Mouse (Mus musculus) left cerebral cortex, postnatal 10 days (tissue): ENCODE results near the gene Spata45. TPM values are rescaled to one million over a fixed set of nuclear protein-coding genes. Genes with fewer than 3 reads are reported as not detected.
"Not testable (repeated sequence)": the region's sequence is repeated elsewhere in the genome, so short reads cannot be mapped to it uniquely, and the experiment has no call there.

Source experiments
- DNase-seq, 2 experiments: peaks; one replicate each; pipeline ENCODE4 v3.0.0; 2021 to 2022; ENCODE audit warnings: low spot score in 2 of 2, mixed read lengths in 1 of 2; ENCODE audit errors: extremely low spot score in 1 of 2
- intact Hi-C: fragments of 180-260 bp; cut with DNase I; formaldehyde crosslinking; loops from one replicate; pipeline ENCODE4 v1.15.1; 2025
- total RNA-seq, 2 experiments: library from RNA; stranded (reverse); gene quantifications; 2 replicates each; pipeline ENCODE4 v1.2.3; 2021

Spata45 gene
- total RNA-seq, 2 experiments from 2014 or later: not detected

DNA sequence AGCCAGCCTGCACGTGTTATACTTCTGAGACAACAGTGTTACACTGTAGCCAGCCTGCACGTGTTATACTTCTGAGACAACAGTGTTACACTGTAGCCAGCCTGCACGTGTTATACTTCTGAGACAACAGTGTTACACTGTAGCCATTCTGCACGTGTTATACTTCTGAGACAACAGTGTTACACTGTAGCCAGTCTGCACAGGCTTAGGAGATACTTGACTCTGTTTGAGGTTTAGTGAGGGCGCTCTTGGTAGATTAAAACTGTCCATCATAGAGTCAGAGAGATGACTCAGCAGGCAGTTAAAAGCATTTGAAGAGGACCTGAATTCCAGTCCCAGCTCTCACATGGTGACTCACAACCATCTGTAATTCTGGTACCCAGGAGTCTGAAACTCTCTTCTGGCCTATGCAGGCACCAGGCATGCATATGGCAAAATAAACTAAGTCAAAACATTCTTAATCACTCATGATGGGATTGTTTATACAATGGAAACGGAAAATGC, 5.5 kb upstream of the Spata45 start:
- DNase-seq, intact Hi-C loops: not testable (repeated sequence)

DNA sequence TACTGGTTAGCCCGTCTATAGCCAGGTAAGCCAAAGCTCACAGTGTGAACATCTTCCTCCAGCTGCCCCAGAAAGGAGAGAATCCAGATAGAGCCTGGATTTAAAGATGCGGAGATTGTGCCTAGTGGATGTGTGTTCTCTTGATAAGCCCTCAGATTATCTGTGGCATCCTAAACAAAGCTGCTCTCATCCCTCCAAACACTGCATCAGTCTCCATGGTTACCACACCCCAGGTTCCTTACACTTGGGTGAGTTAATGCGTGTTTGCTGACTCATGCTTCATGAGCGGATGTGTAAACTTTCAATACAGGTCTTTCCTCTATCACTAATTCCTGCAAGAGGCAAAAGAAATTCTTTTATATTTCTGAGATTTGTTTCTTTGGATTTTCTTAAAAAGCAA, 790 bp upstream of the Spata45 start:
- DNase-seq: no peak
- intact Hi-C loops: no loop called here

DNA sequence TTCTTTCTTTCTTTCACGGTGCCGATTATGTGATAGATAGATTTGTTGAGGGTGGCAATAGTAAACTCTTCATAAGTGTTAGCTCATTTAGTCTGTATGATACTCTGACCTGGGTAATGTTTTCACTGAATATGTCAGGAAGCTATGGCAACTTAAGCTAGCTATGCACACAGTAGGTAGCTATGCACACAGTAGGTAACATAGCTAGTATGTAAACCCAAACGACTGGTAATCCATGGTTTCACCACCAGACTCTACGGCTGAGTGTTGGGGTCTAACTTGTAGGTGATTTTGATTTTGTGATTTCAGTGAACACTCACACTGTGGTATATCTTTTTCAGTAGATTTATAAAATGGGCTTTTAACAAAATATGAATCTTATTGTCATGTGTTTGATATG, 1.6 kb downstream of the Spata45 start:
- no peak for DNase-seq
- intact Hi-C loops: no loop called here

DNA sequence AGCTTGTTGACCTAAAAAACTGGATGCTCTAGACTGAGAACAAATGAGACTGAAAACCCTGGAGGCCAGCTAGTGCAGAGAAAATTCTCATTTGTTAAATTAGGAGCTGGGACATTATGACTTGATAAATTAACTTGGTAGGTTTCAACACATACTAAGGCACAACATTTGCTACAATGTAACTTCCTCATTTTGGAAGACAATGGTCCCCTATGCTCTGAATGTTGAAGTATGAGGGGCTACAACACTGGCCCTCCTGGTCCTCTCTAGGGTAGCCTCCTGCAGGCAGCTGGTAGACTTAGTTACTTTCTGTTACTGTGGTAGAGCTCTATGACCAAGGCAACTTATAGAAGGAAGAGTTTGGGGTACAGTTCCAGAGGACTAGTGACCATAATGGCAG, 4.9 kb downstream of the Spata45 start:
- no peak for DNase-seq
- intact Hi-C loops: no loop called here

DNA sequence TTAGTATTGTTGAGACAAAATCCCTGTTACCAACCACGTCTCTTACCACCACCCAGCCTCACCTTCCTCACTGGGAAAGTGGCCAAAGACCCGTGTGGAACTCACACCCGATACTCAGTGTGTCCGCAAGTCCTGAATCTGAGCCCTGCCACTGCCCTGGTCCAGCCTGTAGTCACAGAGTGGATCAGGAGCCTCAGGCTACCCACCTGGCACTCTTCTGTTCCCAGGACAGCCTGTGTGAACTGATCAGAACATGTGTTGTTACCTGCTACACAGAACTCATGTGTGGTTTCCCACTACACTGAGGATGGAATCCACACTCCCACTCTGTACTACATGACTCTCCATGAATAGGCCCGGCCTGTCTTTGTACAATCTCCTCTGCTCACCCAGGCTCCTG, 5.7 kb downstream of the Spata45 start:
- intact Hi-C loops: no loop called here
- DNase-seq: no peak

DNA sequence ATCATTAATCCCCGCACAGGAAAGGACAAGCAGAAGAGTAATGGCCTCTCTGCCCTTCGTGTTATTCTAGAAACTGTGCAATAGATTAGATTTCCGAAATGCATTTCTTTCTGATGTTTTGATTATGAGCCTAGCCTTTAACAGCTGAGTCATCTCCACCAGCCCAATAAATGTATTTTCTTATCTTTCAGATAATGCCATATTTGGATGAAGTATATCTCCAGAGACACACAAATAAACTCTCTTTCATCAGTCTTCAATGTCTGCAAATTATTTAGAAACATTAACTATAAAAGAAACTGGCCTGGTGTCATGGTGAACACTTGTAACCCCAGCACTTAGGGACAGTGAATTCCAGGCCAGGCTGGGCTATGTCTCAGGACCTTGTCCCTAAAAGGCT, 6.2 kb downstream of the Spata45 start:
- intact Hi-C loops: no loop called here

DNA sequence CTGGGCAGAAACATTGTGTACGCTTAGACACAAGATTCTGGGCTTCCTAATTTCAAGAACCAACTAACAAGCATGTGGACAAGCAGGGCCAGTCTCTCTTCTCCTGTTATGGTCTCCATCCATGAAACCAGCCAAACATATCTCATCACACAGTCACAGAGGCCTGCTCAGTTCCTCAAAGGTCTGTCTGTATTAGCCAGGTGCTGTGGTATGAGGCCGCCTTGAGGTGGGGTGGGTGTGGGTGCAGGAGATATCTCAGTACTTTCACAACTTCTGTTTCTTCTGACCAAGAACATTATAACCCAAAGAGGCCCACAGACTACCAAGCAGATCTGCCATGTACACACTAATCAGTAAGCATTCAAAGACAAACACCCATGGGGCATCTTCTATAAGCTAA, 8.8 kb downstream of the Spata45 start:
- intact Hi-C loops: no loop called here
- no peak for DNase-seq

More for the DNA sequence above, 6.2 kb downstream of the Spata45 start:
- DNase-seq: no peak

DNA sequence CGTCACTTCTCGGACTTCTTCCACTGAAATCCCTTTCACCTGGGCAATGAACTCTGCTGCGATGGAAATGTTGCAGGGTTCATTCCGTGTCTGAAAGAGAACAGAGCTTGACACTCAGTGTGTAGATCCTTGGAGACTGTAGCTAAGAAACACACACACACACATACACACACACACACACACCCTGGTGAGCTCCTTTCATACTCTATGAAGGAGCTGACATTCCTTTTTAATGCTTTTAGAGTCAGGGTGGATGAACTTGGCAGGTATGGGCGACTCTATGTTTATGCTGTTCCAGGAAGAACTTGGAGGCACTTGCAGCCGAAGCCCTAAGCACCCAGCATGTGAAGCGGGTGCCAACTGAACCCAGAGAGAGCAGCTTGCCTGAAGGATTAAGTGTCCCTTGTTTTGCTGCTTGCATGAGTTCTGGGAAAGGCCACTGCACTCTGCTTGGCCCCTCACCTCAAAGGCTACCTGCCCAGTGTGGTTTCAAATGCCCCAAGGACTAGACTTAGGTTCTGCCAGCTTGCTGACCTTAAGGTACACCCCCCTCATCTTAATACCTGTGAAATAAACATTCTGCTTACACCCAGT, 9.9 kb downstream of the Spata45 start:
- intact Hi-C loops: no loop called here
- no peak for DNase-seq

DNA sequence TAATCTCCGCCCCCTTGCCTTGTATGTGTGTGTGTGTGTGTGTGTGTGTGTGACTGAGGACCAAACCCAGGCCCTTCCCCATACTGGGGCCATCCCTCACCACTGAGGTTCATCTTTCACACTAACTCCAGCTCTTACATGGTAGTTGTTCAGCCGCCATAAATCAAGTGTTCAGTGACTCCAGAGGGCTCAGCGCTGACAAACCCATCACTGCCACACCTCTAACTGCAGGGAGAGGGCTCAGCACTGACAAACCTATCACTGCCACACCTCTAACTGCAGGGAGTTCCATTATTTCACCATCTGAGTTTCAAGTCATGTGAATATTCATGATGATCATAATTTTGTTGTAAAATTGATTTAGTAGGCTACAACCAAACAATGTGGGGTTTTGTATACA, 17.1 kb downstream of the Spata45 start:
- no peak for DNase-seq
- intact Hi-C loops: no loop called here

DNA sequence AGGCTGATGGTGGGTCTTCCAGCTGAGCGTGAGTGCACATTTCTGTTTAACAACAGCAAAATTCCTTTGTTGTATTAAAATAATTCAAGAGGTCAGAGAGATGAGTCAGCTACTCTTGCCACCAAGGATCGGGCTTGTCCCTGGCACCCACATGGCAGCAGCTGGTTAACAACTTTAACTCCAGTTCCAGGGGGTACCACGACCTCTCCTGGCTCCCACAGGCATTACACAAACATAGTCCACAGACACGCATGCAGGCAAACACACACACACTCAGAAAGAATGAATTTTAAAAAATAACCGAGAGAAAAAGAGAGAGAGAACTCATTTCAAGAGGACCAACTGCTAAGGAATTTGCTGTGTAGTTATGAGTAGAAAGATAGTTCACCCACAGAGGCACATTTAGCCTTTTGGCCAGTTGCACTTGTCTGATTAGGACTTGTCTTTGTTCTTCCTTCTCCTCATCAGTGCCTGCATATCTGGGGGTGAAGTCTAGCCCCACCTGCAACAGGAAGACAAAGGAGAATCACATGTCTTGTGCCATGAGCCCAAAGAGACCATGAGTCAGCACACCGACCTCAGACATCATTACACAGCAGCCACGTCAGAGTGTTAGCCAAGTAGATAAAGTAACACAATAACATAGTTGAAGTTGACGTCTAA, 18.6 kb downstream of the Spata45 start:
- intact Hi-C loops: no loop called here
- no peak for DNase-seq

DNA sequence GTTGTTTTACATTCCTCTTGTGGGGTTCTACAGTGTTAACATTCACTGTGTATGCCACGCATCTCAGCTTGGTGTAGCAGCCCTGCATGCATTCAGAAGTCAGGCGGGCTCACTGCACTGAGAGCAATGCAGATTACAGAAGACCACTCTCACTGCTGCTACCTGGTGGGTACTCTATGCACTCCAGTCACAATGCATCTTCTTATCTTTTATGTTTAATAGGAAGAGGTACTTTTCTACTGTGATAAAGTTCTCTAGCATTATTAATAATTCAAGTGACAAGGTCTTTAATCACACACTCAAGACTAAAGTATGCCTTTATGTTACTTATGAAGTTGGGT, 19.1 kb downstream of the Spata45 start:
- intact Hi-C loops: no loop called here

DNA sequence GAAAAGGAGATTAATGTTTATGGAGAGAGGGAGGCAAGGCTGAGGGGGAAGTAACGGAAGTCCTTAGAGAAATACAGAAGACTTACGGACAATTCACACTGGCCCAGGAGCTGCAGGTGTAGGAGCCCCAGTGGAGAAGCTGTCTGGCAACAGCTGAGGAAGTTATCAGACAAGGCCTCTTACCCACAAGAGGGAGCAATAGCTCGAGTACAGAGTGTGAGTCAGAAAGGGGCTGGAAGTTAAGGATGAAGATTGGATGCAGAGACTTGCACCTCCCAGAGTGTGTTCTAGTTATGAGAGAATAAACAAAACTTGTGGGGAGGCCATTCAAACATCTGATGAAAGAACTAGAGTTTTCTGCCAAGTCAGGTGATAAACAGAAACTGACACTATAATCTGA, 21.0 kb downstream of the Spata45 start:
- intact Hi-C loops: no loop called here
- no peak for DNase-seq

More for the DNA sequence above, 19.1 kb downstream of the Spata45 start:
- no peak for DNase-seq

DNA sequence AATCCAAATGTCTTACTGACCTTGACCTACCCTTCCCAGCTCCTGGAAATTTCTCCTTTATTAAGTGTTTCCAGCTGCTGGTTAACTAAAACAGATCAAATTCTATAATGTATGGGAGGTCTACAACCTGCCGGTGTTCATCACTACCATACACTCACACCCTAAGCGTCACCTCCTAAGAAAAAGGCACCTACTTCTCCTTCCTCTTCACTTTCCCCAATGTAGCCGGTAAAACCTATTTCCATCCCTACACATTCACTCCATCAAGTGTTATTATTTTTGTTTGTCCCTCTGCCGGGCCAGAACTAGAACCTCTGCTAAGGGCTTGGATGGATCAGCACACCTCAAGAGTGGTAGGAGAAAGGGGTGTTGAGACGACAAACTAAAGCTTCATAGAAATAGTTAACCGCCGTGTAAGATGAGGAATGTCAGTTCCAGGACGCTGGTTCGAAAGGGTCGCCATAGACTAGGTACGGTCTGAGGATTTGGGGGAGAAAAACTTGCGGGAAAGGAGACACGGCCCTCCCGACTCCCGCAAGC, 25.9 kb downstream of the Spata45 start:
- intact Hi-C loops: no loop called here
- DNase-seq: no peak

DNA sequence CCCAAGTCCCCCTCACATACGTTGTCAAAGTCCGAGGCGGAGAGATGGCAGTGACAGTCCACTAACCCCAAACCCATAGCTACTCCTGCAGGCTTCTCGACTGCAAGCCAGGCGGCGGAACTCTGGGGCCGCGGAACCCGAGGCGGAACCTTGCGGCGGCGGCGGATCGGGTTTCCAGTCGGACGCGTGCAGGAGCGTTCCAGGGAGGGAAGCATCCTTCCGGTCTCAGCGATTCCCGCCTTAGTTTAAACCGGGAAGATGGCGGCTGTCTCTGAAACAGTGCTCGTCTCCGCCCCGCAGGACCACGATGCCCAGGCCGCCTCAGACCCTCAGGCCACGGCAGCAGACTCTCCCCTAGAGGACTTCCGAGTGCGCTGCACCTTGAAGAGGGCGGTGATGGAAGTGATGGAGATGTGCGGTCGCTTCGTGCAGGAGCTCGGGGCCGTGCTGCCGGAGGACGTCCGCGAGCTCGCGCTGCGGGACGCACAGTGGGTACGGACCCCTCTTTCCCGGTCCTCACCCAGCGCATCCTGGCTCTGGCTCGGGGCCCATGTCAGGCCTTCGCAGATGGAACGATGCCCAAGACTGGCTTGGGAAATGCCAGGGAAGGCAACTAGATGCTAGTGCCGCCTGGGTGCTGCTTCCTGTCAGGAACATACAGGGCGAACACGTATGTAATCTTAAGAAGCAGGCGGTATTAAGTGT, 26.5 kb downstream of the Spata45 start, which contains the start of the genes Tatdn3 and Nsl1:
TSS of gene Tatdn3 (minus strand) at position 152 of the 705 bp plus-strand sequence.
TSS of gene Nsl1 (plus strand) at position 232 of the 705 bp plus-strand sequence.
- intact Hi-C loops: no loop called here

DNA sequence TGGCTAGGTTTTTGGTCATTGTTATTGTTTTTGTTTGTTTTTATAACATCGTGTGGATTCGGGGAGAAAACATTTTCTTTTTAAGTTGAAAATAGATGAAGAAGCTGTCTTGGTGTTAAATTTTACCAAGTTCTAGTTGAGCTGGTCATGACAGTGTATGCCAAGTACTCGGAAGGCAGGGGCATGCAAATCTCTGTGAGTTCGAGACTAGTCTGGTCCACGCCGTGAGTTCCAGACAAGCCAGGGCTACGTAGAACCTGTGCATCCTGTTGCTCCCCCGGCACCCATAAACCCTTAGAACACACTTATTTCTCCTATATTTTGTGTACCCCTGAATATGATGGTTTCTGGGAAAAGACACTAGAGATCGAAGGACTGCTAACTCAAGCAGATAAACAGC, 27.3 kb downstream of the Spata45 start:
- intact Hi-C loops: no loop called here

More for the DNA sequence above, 26.5 kb downstream of the Spata45 start, which contains the start of the genes Tatdn3 and Nsl1:
- DNase-seq: peak; percentile 90 to 93

DNA sequence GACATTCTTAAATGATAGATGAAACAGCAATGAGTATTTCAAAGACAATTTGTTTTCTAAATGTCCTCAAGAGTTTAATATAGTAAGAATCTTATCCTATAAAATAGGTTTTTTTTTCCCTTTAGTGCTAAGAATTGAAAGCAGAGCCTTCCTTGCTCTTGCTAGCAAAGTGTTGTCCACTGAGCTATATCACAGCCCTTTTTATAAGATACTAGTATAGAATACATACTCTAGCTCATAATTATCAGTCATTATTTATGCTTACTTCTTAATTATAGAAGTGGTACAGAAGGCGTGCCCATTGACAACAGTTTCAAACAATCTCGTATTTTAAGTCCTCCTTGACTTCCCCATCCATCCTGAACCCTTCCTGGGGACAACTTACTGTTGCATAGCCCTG, 28.1 kb downstream of the Spata45 start:
- no peak for DNase-seq
- intact Hi-C loops: no loop called here

More for the DNA sequence above, 27.3 kb downstream of the Spata45 start:
- no peak for DNase-seq

DNA sequence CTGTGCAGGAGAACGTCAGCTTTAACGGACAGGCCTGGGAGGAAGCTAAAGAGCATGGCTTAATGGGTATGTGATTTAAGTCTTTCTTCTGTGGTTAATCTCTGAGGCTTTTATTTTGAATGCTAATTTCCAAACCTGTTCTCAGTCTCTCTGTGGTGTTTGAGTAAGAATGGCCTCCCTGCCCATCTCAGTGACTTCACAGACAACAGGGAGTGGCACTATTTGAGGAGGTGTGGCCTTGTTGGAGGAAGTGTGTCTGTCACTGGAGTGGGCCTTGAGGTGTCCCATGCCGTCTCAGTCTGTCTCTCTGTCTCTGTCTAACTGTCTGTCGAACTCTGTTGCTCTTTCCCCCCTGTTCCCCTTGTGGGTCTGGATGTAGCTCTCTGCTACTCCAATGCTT, 28.7 kb downstream of the Spata45 start:
- no peak for DNase-seq
- intact Hi-C loops: no loop called here

DNA sequence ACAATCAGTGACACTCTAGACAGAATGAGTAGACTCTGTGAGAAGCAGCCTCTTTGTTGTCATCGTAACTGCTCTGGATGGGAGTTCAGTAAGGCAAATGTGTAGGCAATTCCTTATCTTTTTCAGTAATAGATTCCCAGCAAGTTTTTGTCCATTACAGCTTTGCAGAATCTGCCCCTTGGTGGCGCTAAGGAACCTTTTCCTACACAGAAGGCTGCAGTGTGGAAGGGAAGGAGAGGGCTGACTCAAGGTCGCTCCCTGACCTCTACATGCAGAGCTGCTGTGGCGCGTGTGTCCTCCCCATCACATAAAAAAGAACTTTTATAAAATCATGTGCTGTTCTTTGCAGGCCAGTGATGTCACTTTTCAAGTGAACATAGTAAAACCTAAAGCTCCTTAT, 31.9 kb downstream of the Spata45 start:
- intact Hi-C loops: no loop called here
- no peak for DNase-seq

DNA sequence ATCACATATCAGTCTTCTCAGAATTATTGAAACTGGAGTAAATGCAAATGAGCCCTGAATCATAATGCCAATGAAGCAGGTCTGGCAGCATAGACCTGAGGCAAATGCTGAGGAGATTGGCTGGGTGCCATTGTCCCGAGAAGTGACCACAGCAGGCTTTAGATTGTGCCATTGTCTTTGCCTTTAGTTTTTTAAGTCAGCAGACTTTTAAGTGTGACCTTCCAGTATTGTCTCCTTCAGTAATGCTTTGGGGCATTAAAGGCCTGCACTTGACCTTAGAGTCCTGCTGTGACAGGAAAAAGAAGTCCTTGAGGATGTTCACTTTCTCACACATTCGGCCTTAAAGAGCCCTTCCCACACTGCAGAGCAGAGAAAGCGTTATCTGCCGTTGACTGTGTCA, 33.8 kb downstream of the Spata45 start:
- no peak for DNase-seq
- intact Hi-C loops: no loop called here

DNA sequence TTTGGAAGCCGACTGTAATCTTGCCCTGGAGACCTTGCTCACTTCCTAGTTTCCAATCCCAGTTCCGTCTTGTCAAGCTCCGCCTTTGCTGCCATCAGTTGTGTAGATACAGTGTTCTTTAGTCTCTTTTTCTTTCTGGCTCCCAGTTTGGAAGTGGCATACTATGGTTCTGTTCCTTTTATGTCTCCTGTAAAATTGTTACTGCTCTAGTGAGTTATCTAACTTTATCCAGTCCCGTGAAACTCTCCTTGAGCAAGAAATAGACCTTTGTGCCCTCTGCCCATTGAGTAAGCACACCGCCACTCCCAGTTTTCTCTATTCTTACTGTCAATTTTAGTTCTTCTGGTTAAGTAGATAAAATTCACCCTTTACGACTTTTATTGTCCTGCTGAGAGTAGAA, 35.2 kb downstream of the Spata45 start:
- intact Hi-C loops: no loop called here
- DNase-seq: no peak
